Mouse (Mus musculus) kidney, postnatal 4 days (tissue): ENCODE measurements around the gene Cdk14.
A peak's percentile ranks its signal among the peaks of the same experiment; 100 is the strongest.
"Not testable (repeated sequence)": the region's sequence is repeated elsewhere in the genome, so short reads cannot be mapped to it uniquely, and the experiment has no call there.

ENCODE experiments used
- DNase-seq, 2 experiments: peaks; one replicate each; pipeline ENCODE4 v3.0.0; 2021; ENCODE audit warnings: mixed read lengths in 2 of 2

Gene Cdk14

GRCm38 (mm10) chr5:4959446-4959845, 460.7 kb downstream of the Cdk14 start:
- peak in 1 of 2 experiments; percentile 15 for DNase-seq

GRCm38 (mm10) chr5:4955993-4956392, 464.1 kb downstream of the Cdk14 start:
- DNase-seq = no peak

- no peak for DNase-seq
Measured at GRCm38 (mm10) chr5:4955392-4955791, 464.7 kb downstream of the Cdk14 start.

GRCm38 (mm10) chr5:4949433-4949832, 470.7 kb downstream of the Cdk14 start:
- no peak for DNase-seq

- no peak for DNase-seq
Measured at GRCm38 (mm10) chr5:4948090-4948954, 471.8 kb downstream of the Cdk14 start.

GRCm38 (mm10) chr5:4935131-4935530, 485.0 kb downstream of the Cdk14 start:
- DNase-seq = no peak

GRCm38 (mm10) chr5:4934491-4934890, 485.6 kb downstream of the Cdk14 start:
- no peak for DNase-seq

- no peak for DNase-seq
Measured at GRCm38 (mm10) chr5:4931539-4932143, 488.5 kb downstream of the Cdk14 start.

- DNase-seq = no peak
Measured at GRCm38 (mm10) chr5:4929628-4930027, 490.5 kb downstream of the Cdk14 start.

GRCm38 (mm10) chr5:4924866-4925265, 495.2 kb downstream of the Cdk14 start:
- DNase-seq = no peak

- DNase-seq = peak; percentile 73 to 78
Measured at GRCm38 (mm10) chr5:4918376-4918775, 501.7 kb downstream of the Cdk14 start.

- no peak for DNase-seq
Measured at GRCm38 (mm10) chr5:4917743-4918142, 502.4 kb downstream of the Cdk14 start.

GRCm38 (mm10) chr5:4917274-4917673, 502.8 kb downstream of the Cdk14 start:
- DNase-seq = no peak

- DNase-seq = peak; percentile 14 to 36
Measured at GRCm38 (mm10) chr5:4916390-4917273, 503.5 kb downstream of the Cdk14 start.

GRCm38 (mm10) chr5:4904911-4905310, 515.2 kb downstream of the Cdk14 start:
- DNase-seq = not testable (repeated sequence)

GRCm38 (mm10) chr5:4898241-4898640, 521.9 kb downstream of the Cdk14 start:
- DNase-seq = no peak

- no peak for DNase-seq
Measured at GRCm38 (mm10) chr5:4894988-4895387, 525.1 kb downstream of the Cdk14 start.

GRCm38 (mm10) chr5:4893852-4894207, 526.3 kb downstream of the Cdk14 start:
- DNase-seq = no peak

- DNase-seq = no peak
Measured at GRCm38 (mm10) chr5:4893206-4893851, 526.8 kb downstream of the Cdk14 start.

GRCm38 (mm10) chr5:4892734-4893133, 527.4 kb downstream of the Cdk14 start:
- DNase-seq = no peak

- DNase-seq = no peak
Measured at GRCm38 (mm10) chr5:4891862-4892704, 528.0 kb downstream of the Cdk14 start.

GRCm38 (mm10) chr5:4887069-4887468, 533.0 kb downstream of the Cdk14 start:
- no peak for DNase-seq
